Mouse (Mus musculus): ENCODE data around the gene Sipa1.

DNA sequence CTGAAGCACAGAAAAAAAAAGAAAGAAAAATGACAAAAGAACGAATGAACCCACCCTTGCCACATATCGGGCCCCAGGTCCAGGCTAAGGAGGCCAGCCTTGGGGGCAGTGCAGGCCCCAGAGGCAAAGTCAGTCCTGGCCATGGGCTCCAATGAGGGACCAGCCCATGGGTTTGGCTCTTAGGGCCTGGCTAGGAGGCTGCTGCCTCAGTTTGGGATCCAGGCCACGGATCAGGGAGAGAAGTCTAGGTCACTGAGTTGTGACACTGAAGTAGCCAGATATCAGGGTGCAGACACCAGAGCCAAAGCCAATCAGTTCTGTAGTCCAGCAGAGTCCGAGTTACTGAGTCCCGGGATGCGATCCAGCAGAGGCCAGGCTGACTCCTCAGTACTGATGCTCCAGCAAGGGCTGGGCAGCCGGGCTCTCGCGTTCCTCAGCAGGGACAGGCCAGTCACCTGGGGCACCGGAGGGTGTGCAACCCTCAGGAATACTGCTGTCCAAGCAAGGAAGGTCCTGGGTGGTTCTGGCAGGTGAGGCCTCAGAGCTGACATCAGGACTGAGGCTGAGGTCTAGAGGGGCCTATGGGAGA is 1.3 kb upstream of the Sipa1 start:
- TF ChIP-seq POLR2A (IDR thresholded peaks at IDR 0.05; ENCODE audit: insufficient read depth, low read length) (no peak), CTCF (IDR thresholded peaks at IDR 0.05; ENCODE audit: low read depth, low read length) (no peak), EP300 (IDR thresholded peaks at IDR 0.05; ENCODE audit: insufficient read depth, low read depth, low read length) (no peak)
